Comparison of ENCODE assay signal across 22 mouse cellular contexts in the genomic region with DNA sequence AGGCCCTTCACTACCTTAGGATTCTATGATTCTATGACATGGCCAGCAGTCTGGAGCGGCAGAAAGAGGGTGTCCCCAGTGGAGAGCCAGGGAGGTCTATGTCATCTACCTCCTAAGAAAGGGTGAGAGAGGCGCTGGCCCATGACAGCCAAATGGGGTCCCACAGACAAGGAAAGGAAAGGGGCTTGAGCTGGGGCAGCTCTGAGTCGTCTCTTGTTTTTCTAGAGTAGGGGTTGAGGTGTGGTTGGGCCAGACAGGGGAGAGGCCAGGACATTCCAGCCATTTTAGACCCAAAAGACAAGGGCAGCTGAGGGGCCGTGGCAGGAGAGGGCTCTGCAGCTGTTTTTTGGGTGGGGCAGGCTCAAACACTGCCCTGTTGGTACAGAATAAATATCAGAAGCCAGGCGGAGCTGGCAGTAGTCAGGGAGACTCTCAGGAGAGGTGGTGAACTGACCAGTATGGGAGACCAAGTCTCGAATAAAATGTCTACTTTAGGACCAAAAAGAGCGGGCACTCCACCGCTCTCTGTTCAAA. TPM values are rescaled to one million over a fixed set of nuclear protein-coding genes. Genes with fewer than 3 reads are reported as not detected.
DNase-seq lines count a peak whose midpoint lies in the region; ATAC-seq and TF ChIP-seq lines count a peak whose summit lies in the region.
"Had no signal": no experiment of that assay in that cellular context is flagged by ENCODE, and none has a peak within 500 bp of the region (broad histone marks: within the 10 kb centered on the region; RNA-seq: fewer than 3 reads in every experiment).

A gene (plus strand): TSS at position 51 of the 534 bp plus-strand sequence.

- H3K4me3 ChIP-seq in forebrain, embryonic 10.5 days = no peak within 1 kb of the TSS
- no peak within 1 kb of the TSS for H3K4me3 ChIP-seq in forebrain, embryonic 13.5 days
- no peak within 1 kb of the TSS for H3K4me3 ChIP-seq in hindbrain, embryonic 10.5 days
- no peak within 1 kb of the TSS for H3K4me3 ChIP-seq in hindbrain, embryonic 12.5 days
- no peak within 1 kb of the TSS for H3K4me3 ChIP-seq in C2C12 (ENCODE audit: insufficient read depth, poor library complexity, severe bottlenecking)
- H3K4me3 ChIP-seq in myocyte = no peak within 1 kb of the TSS
- H3K4me3 ChIP-seq: forebrain, embryonic 12.5 days; gastrocnemius, adult 2 months; hindbrain, embryonic 15.5 days had no signal

- H3K4me2 ChIP-seq in forebrain, embryonic 13.5 days = no peak within 1 kb of the TSS
- H3K4me2 ChIP-seq in hindbrain, embryonic 12.5 days (replicated peaks) = no peak within 1 kb of the TSS
- H3K4me2 ChIP-seq in myocyte (ENCODE audit: low read depth) = peak within 1 kb of the TSS; percentile 47
- H3K4me2 ChIP-seq: forebrain, embryonic 12.5 days; hindbrain, embryonic 15.5 days had no signal

- no peak for ATAC-seq in forebrain, embryonic 13.5 days
- no peak for ATAC-seq in hindbrain, embryonic 12.5 days (ENCODE audit: low FRiP score)
- ATAC-seq: forebrain, postnatal 0 days; intestine, embryonic 16.5 days had no signal

- no peaks in the 10 kb centered on the region for H3K36me3 ChIP-seq in forebrain, embryonic 10.5 days (replicated peaks)
- H3K36me3 ChIP-seq in forebrain, embryonic 13.5 days (ENCODE audit: poor library complexity, severe bottlenecking) = no peaks in the 10 kb centered on the region
- no peaks in the 10 kb centered on the region for H3K36me3 ChIP-seq in hindbrain, embryonic 10.5 days
- no peaks in the 10 kb centered on the region for H3K36me3 ChIP-seq in hindbrain, embryonic 12.5 days
- H3K36me3 ChIP-seq in C2C12 (ENCODE audit: control insufficient read depth, insufficient read depth) = no peaks in the 10 kb centered on the region
- H3K36me3 ChIP-seq in myocyte (ENCODE audit: control insufficient read depth, insufficient read depth) = no peaks in the 10 kb centered on the region
- H3K36me3 ChIP-seq: forebrain, embryonic 12.5 days; G1E; hindbrain, embryonic 15.5 days had no signal

- H3K27me3 ChIP-seq in forebrain, embryonic 10.5 days (ENCODE audit: poor library complexity, severe bottlenecking) = no peaks in the 10 kb centered on the region
- no peaks in the 10 kb centered on the region for H3K27me3 ChIP-seq in forebrain, embryonic 13.5 days
- no peaks in the 10 kb centered on the region for H3K27me3 ChIP-seq in hindbrain, embryonic 10.5 days (ENCODE audit: insufficient read depth, poor library complexity, severe bottlenecking)
- no peaks in the 10 kb centered on the region for H3K27me3 ChIP-seq in hindbrain, embryonic 12.5 days
- H3K27me3 ChIP-seq in C2C12 (ENCODE audit: control insufficient read depth, insufficient read depth, insufficient read length) (no peaks in the 10 kb centered on the region), myocyte (ENCODE audit: control insufficient read depth, insufficient read depth, insufficient read length) (no peaks in the 10 kb centered on the region)
- H3K27me3 ChIP-seq: forebrain, embryonic 12.5 days; hindbrain, embryonic 15.5 days had no signal

- H3K27ac ChIP-seq in forebrain, embryonic 10.5 days = 0 out of 2 replicates have a peak within 1 kb of the TSS, but pooled peaks have one; percentile 15
- no peak within 1 kb of the TSS for H3K27ac ChIP-seq in forebrain, embryonic 13.5 days
- H3K27ac ChIP-seq in hindbrain, embryonic 10.5 days = peak within 1 kb of the TSS; percentile 35; the same call in 1 of the 2 replicates
- H3K27ac ChIP-seq in hindbrain, embryonic 12.5 days = no peak within 1 kb of the TSS
- H3K27ac ChIP-seq: forebrain, embryonic 12.5 days; gastrocnemius, adult 2 months; hindbrain, embryonic 15.5 days had no signal

- no peak for TF ChIP-seq CTCF in C2C12 (IDR thresholded peaks at IDR 0.05; ENCODE audit: control insufficient read depth, insufficient read depth, insufficient read length)

- no peaks in the 10 kb centered on the region for H3K79me3 ChIP-seq in C2C12 (ENCODE audit: low read depth)

- no peak within 1 kb of the TSS for H3K9ac ChIP-seq in forebrain, embryonic 13.5 days
- H3K9ac ChIP-seq in hindbrain, embryonic 12.5 days = no peak within 1 kb of the TSS
- H3K9ac ChIP-seq: forebrain, embryonic 12.5 days; forebrain, postnatal 0 days; hindbrain, embryonic 15.5 days had no signal

- WGBS in forebrain, embryonic 10.5 days = 87% methylated on average over 8 of the region's 8 CpGs
- 84% methylated on average over 8 of the region's 8 CpGs for WGBS in forebrain, embryonic 13.5 days
- WGBS in hindbrain, embryonic 10.5 days = 82% methylated on average over 8 of the region's 8 CpGs
- 82% methylated on average over 8 of the region's 8 CpGs for WGBS in hindbrain, embryonic 12.5 days

- DNase-seq in forebrain, embryonic 10.5 days (ENCODE audit: extremely low spot score, low spot score) = no peak
- no peak for DNase-seq in hindbrain, embryonic 10.5 days (ENCODE audit: low spot score)
- no peak for DNase-seq in frontal cortex, adult 2 months (ENCODE audit: extremely low spot score in 1 of 2, low spot score in 1 of 2)
- DNase-seq: adrenal gland, adult 8-10 months; adrenal gland, postnatal 36 days; cerebellum, adult 2 months; cerebellum, postnatal 10 days; forebrain, postnatal 0 days; gastrocnemius, adult 2 months; gastrocnemius, postnatal 25 days; heart, postnatal 10 days; heart, postnatal 4 days had no signal

- H3K9me3 ChIP-seq in forebrain, embryonic 10.5 days = no peaks in the 10 kb centered on the region
- no peaks in the 10 kb centered on the region for H3K9me3 ChIP-seq in forebrain, embryonic 13.5 days (replicated peaks)
- H3K9me3 ChIP-seq in hindbrain, embryonic 10.5 days = no peaks in the 10 kb centered on the region
- no peaks in the 10 kb centered on the region for H3K9me3 ChIP-seq in hindbrain, embryonic 12.5 days (replicated peaks)
- H3K9me3 ChIP-seq: forebrain, embryonic 12.5 days; G1E; hindbrain, embryonic 15.5 days had no signal

- H3ac ChIP-seq in C2C12 (ENCODE audit: control insufficient read depth, insufficient read length, low read depth) (no peak within 1 kb of the TSS), myocyte (ENCODE audit: control insufficient read depth, insufficient read length) (no peak within 1 kb of the TSS)

- no peaks in the 10 kb centered on the region for H3K79me2 ChIP-seq in C2C12 (ENCODE audit: control insufficient read depth, insufficient read depth)
- H3K79me2 ChIP-seq in myocyte (ENCODE audit: control insufficient read depth, insufficient read depth) = no peaks in the 10 kb centered on the region

- peak; percentile 48 for TF ChIP-seq POLR2A in myocyte (IDR thresholded peaks at IDR 0.05; ENCODE audit: insufficient read length, low read depth)

- H3K4me1 ChIP-seq in forebrain, embryonic 10.5 days = peaks cover 21% of the 10 kb centered on the region
- H3K4me1 ChIP-seq in forebrain, embryonic 13.5 days = peaks cover 7% of the 10 kb centered on the region
- peaks cover 25% of the 10 kb centered on the region for H3K4me1 ChIP-seq in hindbrain, embryonic 10.5 days (replicated peaks)
- H3K4me1 ChIP-seq in hindbrain, embryonic 12.5 days = peaks cover 4% of the 10 kb centered on the region; the same call in 1 of the 2 replicates

TF ChIP-seq in C2C12, 6 proteins besides CTCF, POLR2A, EP300 and RAD21:
- no peak for TF ChIP-seq MAX (IDR thresholded peaks at IDR 0.05)
- peak; percentile 75 for TF ChIP-seq MYOD1 (IDR thresholded peaks at IDR 0.05; ENCODE audit: control insufficient read depth, insufficient read length, low read depth)
- no peak for TF ChIP-seq USF1 (IDR thresholded peaks at IDR 0.05; ENCODE audit: low read depth)

TF ChIP-seq in myocyte, 11 proteins besides CTCF, POLR2A, EP300 and RAD21:
- peak; percentile 56 for TF ChIP-seq TCF3 (IDR thresholded peaks at IDR 0.05; ENCODE audit: insufficient read length, low read depth)
- no peak for TF ChIP-seq CEBPB (IDR thresholded peaks at IDR 0.05; ENCODE audit: insufficient read depth, poor library complexity, severe bottlenecking)
- no peak for TF ChIP-seq REST (IDR thresholded peaks at IDR 0.05; ENCODE audit: insufficient read depth, insufficient read length)
- TF ChIP-seq POLR2AphosphoS2 (IDR thresholded peaks at IDR 0.05; ENCODE audit: insufficient read length, low read depth) = peak; percentile 12
- peak; percentile 90 for TF ChIP-seq TCF12 (IDR thresholded peaks at IDR 0.05; ENCODE audit: insufficient read depth, poor library complexity, severe bottlenecking)
- TF ChIP-seq MAX (IDR thresholded peaks at IDR 0.05; ENCODE audit: low read depth) = no peak
- no peak for TF ChIP-seq USF1 (IDR thresholded peaks at IDR 0.05; ENCODE audit: low read depth)
- no peak for TF ChIP-seq E2F4 (IDR thresholded peaks at IDR 0.05; ENCODE audit: insufficient read depth)
- TF ChIP-seq SRF (IDR thresholded peaks at IDR 0.05; ENCODE audit: control insufficient read depth, insufficient read length, low read depth) = no peak
- TF ChIP-seq MYOG (IDR thresholded peaks at IDR 0.05; ENCODE audit: control insufficient read depth in 1 of 3, insufficient read depth in 1 of 3, insufficient read length in 2 of 3, low read depth in 2 of 3) = peak; percentile 18 to 85 (median 73)
- TF ChIP-seq MYOD1 (IDR thresholded peaks at IDR 0.05; ENCODE audit: control insufficient read depth in 1 of 3, insufficient read length in 2 of 3, low read depth in 2 of 3) = peak; percentile 85 to 91 (median 89)

RNA-seq across cellular contexts. Expression of the gene that starts here (rescaled TPM):
- polyA plus RNA-seq in forebrain, embryonic 10.5 days (2016; fragmentation: Nextera tagmentation; extraction: Ambion mirVana) = not detected in 2 replicates
- not detected in 2 replicates for polyA plus RNA-seq in forebrain, embryonic 13.5 days (2015; fragmentation: Nextera tagmentation; extraction: Ambion mirVana)
- polyA plus RNA-seq in hindbrain, embryonic 10.5 days (2016; fragmentation: Nextera tagmentation; extraction: Ambion mirVana) = not detected in 2 replicates
- polyA plus RNA-seq in hindbrain, embryonic 12.5 days (2016; fragmentation: Nextera tagmentation; extraction: Ambion mirVana) = not detected in 2 replicates
- polyA plus RNA-seq in C2C12 (2012; fragmentation: generic; extraction: Trizol) (0.06 TPM), myocyte (2012; fragmentation: generic; extraction: Trizol) (0.55 TPM)
- not detected in 2 replicates for polyA plus RNA-seq in frontal cortex, adult 2 months (2012; rRNA removed)
- polyA plus RNA-seq: cerebellum, adult 2 months; embryonic facial prominence, embryonic 11.5 days; forebrain, embryonic 12.5 days; forebrain, postnatal 0 days; G1E; heart, embryonic 14.5 days; hindbrain, embryonic 15.5 days; intestine, embryonic 16.5 days had no signal

Comparison
In these comparisons a context has a peak if more than half of its experiments do, and no peak if none do; other contexts are left out.
1. H3K27ac ChIP-seq: peak in forebrain, embryonic 10.5 days (single experiment) and hindbrain, embryonic 10.5 days (single experiment); none in forebrain, embryonic 13.5 days (single experiment) and hindbrain, embryonic 12.5 days (single experiment).